Mouse (Mus musculus) hindbrain, embryonic 13.5 days (tissue): ENCODE data around the gene Ubap2. TPM values are rescaled to one million over a fixed set of nuclear protein-coding genes. Genes with fewer than 3 reads are reported as not detected.

Experiments used
- ATAC-seq: fragments of 200-750 bp; cut with Nextera tagmentation; 2 replicates; pipeline ENCODE4 v1.8.0; 2017; ENCODE audit warnings: moderate TSS enrichment; ENCODE audit not compliant: low FRiP score
- H3K27ac ChIP-seq: fragments of 300-500 bp; sonication (generic); 2 replicates; pipeline ENCODE4 v1.5.1; 2015; ENCODE audit warnings: inconsistent platforms, mild to moderate bottlenecking, moderate library complexity
- H3K27me3 ChIP-seq: fragments of 300-500 bp; sonication (generic); 2 replicates; pipeline ENCODE4 v1.6.1; 2015; ENCODE audit warnings: mild to moderate bottlenecking, inconsistent platforms
- H3K36me3 ChIP-seq: fragments of 300-500 bp; sonication (generic); 2 replicates; pipeline ENCODE4 v1.6.1; 2015; ENCODE audit warnings: mild to moderate bottlenecking, inconsistent platforms
- H3K4me1 ChIP-seq: fragments of 300-500 bp; sonication (generic); replicated peaks from 2 replicates; pipeline ENCODE4 v1.6.1; 2015; ENCODE audit warnings: inconsistent platforms
- H3K4me2 ChIP-seq: fragments of 300-500 bp; sonication (generic); 2 replicates; pipeline ENCODE4 v1.6.1; 2015; ENCODE audit warnings: inconsistent platforms, mild to moderate bottlenecking, moderate library complexity
- H3K4me3 ChIP-seq: fragments of 300-500 bp; sonication (generic); 2 replicates; pipeline ENCODE4 v1.5.1; 2015; ENCODE audit warnings: mild to moderate bottlenecking, inconsistent platforms
- H3K9ac ChIP-seq: fragments of 300-500 bp; sonication (generic); 2 replicates; pipeline ENCODE4 v1.6.1; 2015; ENCODE audit warnings: mild to moderate bottlenecking, inconsistent platforms
- H3K9me3 ChIP-seq: fragments of 300-500 bp; sonication (generic); 2 replicates; pipeline ENCODE4 v1.6.1; 2016; ENCODE audit warnings: inconsistent platforms
- WGBS: fragments of 180-500 bp; shearing (Covaris S2); methylation state at CpG from one replicate; pipeline ENCODE4 v1.1.7; 2015; 5-methylcytosine and 5-hydroxymethylcytosine counted together
- polyA plus RNA-seq: library from polyadenylated mRNA; unstranded; fragments of >200 nt; fragmentation: Nextera tagmentation; extraction: Ambion mirVana; gene quantifications from 2 replicates; pipeline ENCODE4 v1.2.1, GENCODE M21; 2015

Gene Ubap2
- 51.1 and 53.1 TPM in 2 replicates for polyA plus RNA-seq

DNA sequence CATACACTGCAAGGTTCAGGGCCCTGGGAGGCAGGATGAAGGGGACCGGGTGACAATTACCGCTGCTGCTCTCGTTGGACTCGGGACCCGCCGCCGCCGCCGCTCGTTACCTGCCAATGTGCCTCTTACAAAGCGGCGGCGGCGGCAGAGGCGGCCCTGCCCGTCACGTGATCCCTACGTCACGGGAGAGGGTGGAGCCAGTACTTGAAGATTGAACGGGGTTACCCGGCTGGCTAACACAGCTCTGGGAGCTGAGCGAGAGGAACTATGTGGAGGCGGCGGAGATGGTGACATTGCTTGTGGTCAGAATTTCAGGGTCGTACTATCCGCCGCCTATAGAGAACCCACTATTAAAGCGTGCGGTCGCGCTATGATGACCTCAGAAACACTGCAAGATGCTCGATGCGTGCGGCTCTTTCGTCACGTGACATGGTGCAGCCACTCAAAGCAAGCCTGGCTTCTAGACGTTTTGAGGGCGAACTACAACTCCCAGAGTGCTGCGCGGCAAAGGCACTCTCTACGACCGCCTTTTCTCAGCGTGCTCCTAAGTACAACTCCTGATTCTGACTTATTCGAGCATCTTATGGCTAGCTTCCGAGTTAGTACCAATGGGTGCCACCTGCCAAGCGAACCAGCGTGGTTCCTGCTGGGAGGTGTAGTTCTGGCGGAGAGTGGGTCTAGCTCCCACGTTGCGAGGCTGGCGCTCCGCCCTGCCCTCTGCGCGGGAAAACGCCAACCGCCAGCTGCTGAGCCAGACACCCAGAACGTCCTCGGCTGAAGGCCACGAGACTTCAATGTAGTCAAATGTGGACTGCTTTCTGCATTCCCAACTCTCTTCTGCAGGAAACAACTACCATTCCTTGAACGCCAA, at the start of gene Ubap2:
Gene Ubap2, minus strand, starts transcription at position 165 of the 871 bp plus-strand sequence.
- Histone ChIP-seq H3K9me3 (no peaks in the 10 kb centered on the region), H3K4me3 (peak within 1 kb of the TSS; percentile 86), H3K36me3 (peaks cover 6% of the 10 kb centered on the region), H3K9ac (peak within 1 kb of the TSS; percentile 93), H3K4me2 (peak within 1 kb of the TSS; percentile 88), H3K4me1 (peaks cover 33% of the 10 kb centered on the region), H3K27me3 (0 out of 2 replicates have a peak, but pooled peaks cover 2% of the 10 kb centered on the region), H3K27ac (peak within 1 kb of the TSS; percentile 91)
- under 1% methylated on average over 60 of the region's 60 CpGs for WGBS
- peak; percentile 99 for ATAC-seq

- 74% methylated on average over 4 of the region's 4 CpGs for WGBS
Observed at GRCm38 (mm10) chr4:41320971-41321370, 46.0 kb upstream of the Ubap2 start.

GRCm38 (mm10) chr4:41318267-41318666, 43.3 kb upstream of the Ubap2 start:
- H3K36me3 ChIP-seq = no peaks in the 10 kb centered on the region
- no peak for ATAC-seq
- no peak overlapping the region for H3K4me3 ChIP-seq
- H3K9me3 ChIP-seq = no peaks in the 10 kb centered on the region
- 93% methylated on average over 5 of the region's 5 CpGs for WGBS
- no peak overlapping the region for H3K27ac ChIP-seq
- H3K9ac ChIP-seq = no peak overlapping the region
- no peaks in the 10 kb centered on the region for H3K27me3 ChIP-seq
- peaks cover 12% of the 10 kb centered on the region for H3K4me1 ChIP-seq
- H3K4me2 ChIP-seq = no peak overlapping the region

More at GRCm38 (mm10) chr4:41320971-41321370, 46.0 kb upstream of the Ubap2 start:
- Histone ChIP-seq H3K27ac (no peak overlapping the region), H3K27me3 (no peaks in the 10 kb centered on the region), H3K36me3 (no peaks in the 10 kb centered on the region), H3K4me2 (no peak overlapping the region), H3K9ac (no peak overlapping the region), H3K9me3 (no peaks in the 10 kb centered on the region), H3K4me3 (no peak overlapping the region), H3K4me1 (no peaks in the 10 kb centered on the region)
- ATAC-seq = no peak

DNA sequence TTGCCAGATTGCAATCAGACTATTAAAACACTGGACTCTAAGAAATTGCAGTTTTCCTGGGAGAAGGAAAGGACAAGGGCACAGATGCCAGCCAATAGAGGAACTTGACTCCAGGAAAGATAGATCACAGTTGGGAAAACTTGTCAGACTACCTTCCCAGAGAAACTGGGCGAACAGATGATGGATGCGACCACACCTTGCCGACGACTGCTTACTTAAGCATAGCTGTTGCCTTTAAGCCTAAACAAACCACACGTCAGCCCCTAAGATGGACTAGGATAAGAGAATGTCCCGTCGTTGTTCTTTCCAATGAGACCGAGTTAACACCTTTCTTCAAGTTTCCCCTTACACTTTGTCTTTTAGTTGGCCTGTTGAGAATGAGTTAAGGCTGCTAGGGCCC, 40.2 kb upstream of the Ubap2 start:
- Histone ChIP-seq H3K4me2 (peak overlapping the region; percentile 93), H3K4me1 (peaks cover 28% of the 10 kb centered on the region), H3K9me3 (no peaks in the 10 kb centered on the region), H3K36me3 (peaks cover 20% of the 10 kb centered on the region), H3K4me3 (peak overlapping the region; percentile 99), H3K27me3 (no peaks in the 10 kb centered on the region), H3K9ac (peak overlapping the region; percentile 97), H3K27ac (peak overlapping the region; percentile 97)
- ATAC-seq = peak; percentile 29
- WGBS = 62% methylated on average over 8 of the region's 8 CpGs

DNA sequence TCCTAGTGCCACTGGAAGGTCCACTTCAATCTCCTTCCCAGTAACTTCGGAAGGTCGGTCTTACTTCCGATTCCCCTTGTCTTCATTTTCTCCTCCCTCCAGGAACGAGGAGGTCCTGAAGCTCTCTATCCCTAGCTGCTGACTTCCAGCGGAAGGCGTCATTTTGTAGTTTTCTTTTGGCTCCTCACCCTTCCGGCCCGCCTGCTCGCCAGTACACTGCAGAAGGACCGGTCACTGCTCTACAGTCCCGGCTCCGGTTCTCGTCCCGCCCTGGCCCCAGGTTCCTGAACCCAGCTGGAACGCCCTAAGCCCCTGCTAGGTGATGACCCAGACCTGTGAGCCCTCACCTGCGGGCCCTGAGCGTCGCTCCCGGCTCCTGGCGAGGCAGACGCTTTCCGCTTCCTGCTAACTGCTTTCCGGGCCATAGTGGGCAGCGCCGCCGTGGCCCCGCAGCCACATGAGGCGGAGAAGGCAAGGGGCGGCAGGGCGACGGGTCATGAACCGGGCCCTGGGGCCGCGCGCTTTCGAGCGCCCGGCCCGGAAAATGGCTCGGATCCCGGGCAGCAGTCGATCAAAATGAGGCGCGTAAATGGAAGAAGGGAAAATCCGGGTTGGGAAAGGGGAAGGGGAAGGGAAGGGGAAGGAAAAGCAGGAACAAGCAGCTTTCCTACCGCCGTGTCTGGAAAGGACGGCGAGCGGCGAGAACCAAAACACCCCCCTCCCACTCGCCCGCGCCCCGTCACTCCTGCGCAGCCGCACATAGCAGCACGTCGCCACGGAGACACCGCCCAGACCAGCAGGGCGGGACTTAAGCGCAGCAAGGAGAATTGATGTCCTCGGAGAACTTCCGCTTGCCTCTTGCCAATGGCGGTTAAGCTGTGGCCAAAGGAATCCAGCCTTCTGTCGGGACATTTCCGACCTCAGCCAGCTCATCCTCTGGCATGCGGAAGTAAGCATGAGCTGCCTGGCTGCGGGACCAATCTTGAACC, 39.5 kb upstream of the Ubap2 start, which contains the start of gene Dcaf12:
Gene Dcaf12, minus strand, starts transcription at position 749 of the 989 bp plus-strand sequence.
- under 1% methylated on average over 70 of the region's 70 CpGs for WGBS

GRCm38 (mm10) chr4:41313722-41314121, 38.8 kb upstream of the Ubap2 start:
- WGBS = 15% methylated on average over 14 of the region's 14 CpGs
- H3K27me3 ChIP-seq = no peaks in the 10 kb centered on the region
- H3K4me1 ChIP-seq = peaks cover 28% of the 10 kb centered on the region
- H3K9me3 ChIP-seq = no peaks in the 10 kb centered on the region
- H3K4me3 ChIP-seq = peak overlapping the region; percentile 99
- H3K4me2 ChIP-seq = peak overlapping the region; percentile 93
- peak overlapping the region; percentile 97 for H3K9ac ChIP-seq
- no peak for ATAC-seq
- peak overlapping the region; percentile 97 for H3K27ac ChIP-seq
- peaks cover 35% of the 10 kb centered on the region for H3K36me3 ChIP-seq

More for the DNA sequence above, 39.5 kb upstream of the Ubap2 start, which contains the start of gene Dcaf12:
- peak within 1 kb of the TSS; percentile 99 for H3K4me3 ChIP-seq
- peaks cover 28% of the 10 kb centered on the region for H3K36me3 ChIP-seq
- H3K4me1 ChIP-seq = peaks cover 28% of the 10 kb centered on the region
- no peaks in the 10 kb centered on the region for H3K9me3 ChIP-seq
- H3K4me2 ChIP-seq = peak within 1 kb of the TSS; percentile 93
- H3K9ac ChIP-seq = peak within 1 kb of the TSS; percentile 97
- peak; percentile 97 for ATAC-seq
- H3K27me3 ChIP-seq = no peaks in the 10 kb centered on the region
- peak within 1 kb of the TSS; percentile 97 for H3K27ac ChIP-seq

DNA sequence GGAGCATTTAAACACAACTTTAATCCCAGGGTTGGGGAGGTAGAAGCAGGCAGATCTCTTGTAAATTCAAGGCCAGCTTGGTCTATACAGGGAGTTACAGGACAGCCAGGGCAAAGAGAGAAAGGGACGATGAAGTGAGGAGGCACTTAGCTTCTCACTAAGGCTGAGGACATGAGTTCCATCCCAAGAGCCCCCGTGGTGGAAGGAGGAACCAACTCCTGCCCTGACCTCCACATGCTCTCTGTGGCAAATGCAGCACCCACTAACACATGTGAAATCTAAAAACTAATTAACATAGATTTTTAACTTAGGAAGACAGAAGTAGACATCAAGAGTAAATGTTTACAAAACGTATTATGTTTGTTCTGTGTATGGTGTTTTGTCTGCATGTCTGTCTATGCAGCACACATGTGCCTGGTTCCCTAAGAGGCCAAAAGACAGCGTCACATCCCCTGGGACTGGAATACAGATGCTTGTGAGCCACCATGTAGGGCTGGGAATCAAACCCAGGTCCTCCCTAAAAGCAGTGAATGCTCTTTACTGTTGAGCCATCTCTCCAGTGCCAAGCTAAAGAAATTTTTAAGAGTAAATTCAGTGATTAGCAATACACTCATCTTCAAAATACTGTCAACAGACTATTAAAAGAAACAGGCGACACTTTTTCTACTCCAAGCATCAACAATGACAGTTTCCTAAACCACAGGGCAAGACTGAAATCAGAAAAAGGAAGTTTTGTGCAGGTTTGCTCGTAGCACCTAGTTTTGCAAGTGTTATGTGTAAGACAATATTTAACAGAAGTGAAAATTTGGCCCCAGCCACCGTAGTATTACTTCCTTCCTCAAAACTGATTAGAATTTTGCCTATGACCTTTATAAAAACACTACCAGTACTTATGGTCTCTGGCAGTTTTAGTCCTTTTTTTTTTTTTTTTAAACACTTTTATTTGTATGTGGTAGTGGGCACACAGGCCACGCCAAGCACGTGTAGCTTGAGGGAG, 35.9 kb upstream of the Ubap2 start:
- WGBS = 96% methylated on average over 9 of the region's 9 CpGs
- ATAC-seq = no peak

GRCm38 (mm10) chr4:41307406-41307805, 32.5 kb upstream of the Ubap2 start:
- no peak overlapping the region for H3K4me3 ChIP-seq
- H3K27ac ChIP-seq = no peak overlapping the region
- no peak overlapping the region for H3K9ac ChIP-seq
- no peaks in the 10 kb centered on the region for H3K27me3 ChIP-seq
- no peaks in the 10 kb centered on the region for H3K9me3 ChIP-seq
- H3K4me2 ChIP-seq = no peak overlapping the region
- H3K36me3 ChIP-seq = peaks cover 61% of the 10 kb centered on the region
- no peak for ATAC-seq
- H3K4me1 ChIP-seq = peaks cover 11% of the 10 kb centered on the region
- 83% methylated on average over 6 of the region's 6 CpGs for WGBS

More for the DNA sequence above, 35.9 kb upstream of the Ubap2 start:
- no peak overlapping the region for H3K9ac ChIP-seq
- no peak overlapping the region for H3K4me3 ChIP-seq
- H3K27me3 ChIP-seq = no peaks in the 10 kb centered on the region
- H3K36me3 ChIP-seq = peaks cover 49% of the 10 kb centered on the region
- H3K4me1 ChIP-seq = peaks cover 32% of the 10 kb centered on the region
- H3K27ac ChIP-seq = no peak overlapping the region
- H3K9me3 ChIP-seq = no peaks in the 10 kb centered on the region
- no peak overlapping the region for H3K4me2 ChIP-seq

GRCm38 (mm10) chr4:41304302-41304701, 29.4 kb upstream of the Ubap2 start:
- no peak overlapping the region for H3K9ac ChIP-seq
- H3K4me1 ChIP-seq = 0 out of 2 replicates have a peak, but pooled peaks cover 3% of the 10 kb centered on the region
- H3K36me3 ChIP-seq = peaks cover 64% of the 10 kb centered on the region
- H3K9me3 ChIP-seq = no peaks in the 10 kb centered on the region
- no peak overlapping the region for H3K27ac ChIP-seq
- no peaks in the 10 kb centered on the region for H3K27me3 ChIP-seq
- H3K4me3 ChIP-seq = no peak overlapping the region
- 59% methylated on average over 3 of the region's 3 CpGs for WGBS
- H3K4me2 ChIP-seq = no peak overlapping the region
- ATAC-seq = no peak

DNA sequence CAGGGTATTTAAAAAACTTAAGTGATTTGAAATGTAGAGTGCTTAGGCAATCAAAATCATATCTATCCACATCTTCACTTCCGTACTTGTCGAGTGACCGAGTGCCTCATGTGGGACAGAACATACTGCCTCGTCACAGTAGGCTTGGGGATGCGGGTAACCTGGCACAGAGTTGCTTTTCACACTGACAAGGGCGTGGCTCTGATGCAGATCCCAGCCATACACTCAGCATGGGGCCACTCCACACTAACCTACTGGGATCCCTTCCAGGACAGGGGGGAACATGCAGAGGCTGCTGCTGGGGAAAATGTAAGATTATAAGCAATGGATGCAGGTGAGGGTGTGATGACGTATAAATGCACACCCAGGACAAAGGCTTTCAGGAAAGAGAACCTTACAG, 28.7 kb upstream of the Ubap2 start:
- Histone ChIP-seq H3K9ac (no peak overlapping the region), H3K27me3 (no peaks in the 10 kb centered on the region), H3K27ac (no peak overlapping the region), H3K4me2 (no peak overlapping the region), H3K9me3 (no peaks in the 10 kb centered on the region), H3K36me3 (peaks cover 64% of the 10 kb centered on the region), H3K4me1 (0 out of 2 replicates have a peak, but pooled peaks cover 3% of the 10 kb centered on the region), H3K4me3 (no peak overlapping the region)
- no peak for ATAC-seq
- 92% methylated on average over 7 of the region's 7 CpGs for WGBS

DNA sequence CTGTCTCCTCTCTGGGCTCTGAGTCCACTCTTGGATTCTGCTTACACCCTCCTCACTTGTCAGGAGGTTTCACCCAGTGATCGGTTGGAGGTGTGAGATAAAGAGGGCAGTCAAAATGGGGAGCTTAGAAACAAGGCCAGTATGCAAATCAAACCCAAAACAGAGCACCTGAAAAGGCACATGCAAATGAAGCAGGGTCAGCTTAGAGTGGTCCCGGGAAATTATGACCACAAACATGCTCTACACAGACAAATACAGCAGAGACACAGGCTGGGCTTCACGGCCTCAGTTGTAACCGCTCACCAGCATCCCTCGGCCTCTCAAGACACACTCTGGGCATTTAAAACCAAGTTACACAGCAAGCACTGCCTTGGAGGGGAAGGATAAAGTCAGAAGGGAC, 24.0 kb upstream of the Ubap2 start:
- Histone ChIP-seq H3K27ac (no peak overlapping the region), H3K27me3 (no peaks in the 10 kb centered on the region), H3K9me3 (no peaks in the 10 kb centered on the region), H3K36me3 (peaks cover 96% of the 10 kb centered on the region), H3K4me2 (no peak overlapping the region), H3K4me1 (no peaks in the 10 kb centered on the region), H3K4me3 (no peak overlapping the region), H3K9ac (no peak overlapping the region)
- 93% methylated on average over 5 of the region's 5 CpGs for WGBS
- ATAC-seq = no peak
